Comparison of ENCODE assay signal across 7 mouse cellular contexts in the genomic region with DNA sequence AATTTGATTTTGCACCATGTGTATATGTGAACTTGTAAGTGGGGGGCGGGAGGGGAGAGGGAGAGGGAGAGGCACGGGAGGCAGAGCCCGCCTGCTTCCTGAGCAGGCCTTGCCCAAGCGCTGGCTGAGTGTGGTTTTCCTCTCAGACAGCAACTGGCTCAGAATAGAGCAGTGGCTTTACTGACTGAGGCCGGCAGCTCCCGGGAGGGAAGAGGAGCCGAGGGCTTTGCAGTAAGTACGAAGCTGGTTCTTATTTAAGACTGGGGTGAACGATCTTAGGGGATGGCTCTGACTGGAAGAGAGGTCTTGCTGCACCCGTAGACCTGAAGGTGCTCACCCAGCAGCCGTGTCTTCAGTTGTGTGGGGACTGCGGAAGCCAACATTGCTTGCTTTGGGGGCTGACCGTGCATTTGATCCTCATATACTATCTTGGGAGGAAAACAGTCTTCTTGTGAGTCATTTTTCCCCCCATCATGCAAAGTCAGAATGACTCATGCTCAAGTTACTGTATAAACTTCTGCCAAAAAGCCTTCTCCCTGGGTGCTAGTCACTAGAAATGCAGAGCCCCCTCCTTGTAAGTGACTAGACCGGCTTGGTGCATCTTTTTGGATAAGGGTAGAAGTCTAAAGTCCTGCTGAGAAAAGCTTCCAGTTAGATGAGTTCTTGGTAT. TPM values are rescaled to one million over a fixed set of nuclear protein-coding genes. Genes with fewer than 3 reads are reported as not detected.
DNase-seq lines count a peak whose midpoint lies in the region; ATAC-seq and TF ChIP-seq lines count a peak whose summit lies in the region.

No protein-coding gene starts in this region.

- ATAC-seq in midbrain, embryonic 14.5 days (ENCODE audit: low FRiP score, low TSS enrichment): no peak
- ATAC-seq in megakaryocyte progenitor cell, adult 5-6 weeks (replicated peaks; ENCODE audit: poor library complexity): peak; percentile 69

- TF ChIP-seq CTCF in bone marrow, adult 2 months (IDR thresholded peaks at IDR 0.05; ENCODE audit: control insufficient read depth, insufficient read depth, low read length): no peak

- no peaks in the 10 kb centered on the region for H3K27me3 ChIP-seq in midbrain, embryonic 14.5 days (ENCODE audit: control insufficient read depth, insufficient read depth, low read length)
- peaks cover 15% of the 10 kb centered on the region; the same call in 1 of the 2 replicates for H3K27me3 ChIP-seq in midbrain, embryonic 10.5 days (ENCODE audit: low read depth, poor library complexity, severe bottlenecking)

- peak; percentile 36; the same call in 1 of the 2 replicates for TF ChIP-seq POLR2A in bone marrow, adult 2 months (IDR thresholded peaks at IDR 0.05; ENCODE audit: borderline replicate concordance, control insufficient read depth, low read depth, low read length)

- peak; percentile 8 for DNase-seq in midbrain, embryonic 14.5 days
- DNase-seq in midbrain, embryonic 10.5 days (ENCODE audit: low spot score): no peak
- DNase-seq in frontal cortex, postnatal 25 days (ENCODE audit: low spot score in 2 of 2): peak; percentile 34 to 36
- DNase-seq in left cerebral cortex, postnatal 14 days (ENCODE audit: low spot score in 2 of 2): peak; percentile 60 to 65
- no peak for DNase-seq in embryo, embryonic 10.5 days (ENCODE audit: low spot score)

- WGBS in midbrain, embryonic 14.5 days: 69% methylated on average over 14 of the region's 14 CpGs
- WGBS in midbrain, embryonic 10.5 days: 55% methylated on average over 14 of the region's 14 CpGs
- 1% methylated on average over 14 of the region's 14 CpGs for WGBS in bone marrow, adult 2 months

- no peak overlapping the region for H3K9ac ChIP-seq in midbrain, embryonic 14.5 days (replicated peaks; ENCODE audit: low read length)

- no peak overlapping the region for H3K4me3 ChIP-seq in midbrain, embryonic 14.5 days (replicated peaks; ENCODE audit: low read depth, low read length)
- no peak overlapping the region for H3K4me3 ChIP-seq in midbrain, embryonic 10.5 days
- H3K4me3 ChIP-seq in bone marrow, adult 2 months (replicated peaks; ENCODE audit: control insufficient read depth, low read depth, low read length): peak overlapping the region; percentile 78

- H3K4me1 ChIP-seq in midbrain, embryonic 14.5 days (ENCODE audit: control insufficient read depth, insufficient read depth, low read length): no peaks in the 10 kb centered on the region
- H3K4me1 ChIP-seq in midbrain, embryonic 10.5 days: peaks cover 3% of the 10 kb centered on the region; the same call in 1 of the 2 replicates
- H3K4me1 ChIP-seq in bone marrow, adult 2 months (ENCODE audit: control insufficient read depth, insufficient read depth, low read length): peaks cover 3% of the 10 kb centered on the region; the same call in 1 of the 2 replicates

- intact Hi-C loops in left cerebral cortex, postnatal 14 days (cut with DNase I): no loop called here

- H3K4me2 ChIP-seq in midbrain, embryonic 14.5 days (ENCODE audit: low read length): no peak overlapping the region

- no peaks in the 10 kb centered on the region for H3K9me3 ChIP-seq in midbrain, embryonic 14.5 days (ENCODE audit: control insufficient read depth, low read length)
- no peaks in the 10 kb centered on the region for H3K9me3 ChIP-seq in midbrain, embryonic 10.5 days (replicated peaks)

- no peaks in the 10 kb centered on the region for H3K36me3 ChIP-seq in midbrain, embryonic 14.5 days (ENCODE audit: control insufficient read depth, insufficient read depth, low read length)
- H3K36me3 ChIP-seq in midbrain, embryonic 10.5 days: no peaks in the 10 kb centered on the region

- H3K27ac ChIP-seq in midbrain, embryonic 14.5 days (replicated peaks; ENCODE audit: low read depth, low read length): no peak overlapping the region
- H3K27ac ChIP-seq in midbrain, embryonic 10.5 days (replicated peaks): no peak overlapping the region
- H3K27ac ChIP-seq in bone marrow, adult 2 months (ENCODE audit: control insufficient read depth, insufficient read depth, low read depth, low read length, poor library complexity): peak overlapping the region; percentile 88

RNA-seq across cellular contexts. Expression of gene Specc1, which starts 48.8 kb away (rescaled TPM):
- polyA plus RNA-seq in midbrain, embryonic 14.5 days (2014; fragmentation: Nextera tagmentation; extraction: Ambion mirVana): 9.7 and 16.6 TPM in 2 replicates
- 10.1 and 13.3 TPM in 2 replicates for polyA plus RNA-seq in midbrain, embryonic 10.5 days (2016; fragmentation: Nextera tagmentation; extraction: Ambion mirVana)
- polyA plus RNA-seq in bone marrow, adult 2 months (2011; ENCODE audit: insufficient read depth, insufficient read length, low replicate concordance, missing spikeins): 69.9 and 73.8 TPM in 2 replicates
- 10 to 100 TPM; 43.8 to 44.9 TPM for total RNA-seq in left cerebral cortex, postnatal 14 days (2021)
- 16.4 and 19.7 TPM in 2 replicates for total RNA-seq in megakaryocyte progenitor cell, adult 5-6 weeks (2015)
- 23.9 and 26.8 TPM in 2 replicates for total RNA-seq in megakaryocyte progenitor cell, adult 5-6 weeks (2017)

Comparison
In these comparisons a context has a peak if more than half of its experiments do, and no peak if none do; other contexts are left out.
1. DNase-seq: peak in midbrain, embryonic 14.5 days (single experiment), frontal cortex, postnatal 25 days (2 of 2) and left cerebral cortex, postnatal 14 days (2 of 2); none in midbrain, embryonic 10.5 days (single experiment) and embryo, embryonic 10.5 days (single experiment).